Mouse (Mus musculus) E14TG2a.4 (cell line): ENCODE measurements at regions not wholly inside any gene's neighbourhood (a gene's known extent, or its start where the extent isn't known, plus 50 kb on each side); places are given as distances from the start of the nearest gene placed in this dataset.
A peak's percentile ranks its signal among the peaks of the same experiment; 100 is the strongest.

Source experiments
- H3K27me3 ChIP-seq: 2 replicates; pipeline ENCODE4 v1.6.1; 2014; ENCODE audit warnings: low read length, control low read depth; ENCODE audit not compliant: insufficient read depth
- H3K36me3 ChIP-seq: 2 replicates; pipeline ENCODE4 v1.6.1; 2014; ENCODE audit warnings: low read length, control low read depth; ENCODE audit not compliant: insufficient read depth
- H3K4me1 ChIP-seq: replicated peaks from 2 replicates; pipeline ENCODE4 v1.6.1; 2014; ENCODE audit warnings: low read depth, low read length, control low read depth
- H3K4me3 ChIP-seq: replicated peaks from 2 replicates; pipeline ENCODE4 v1.5.1; 2014; ENCODE audit warnings: mild to moderate bottlenecking, low read length
- H3K9me3 ChIP-seq: 2 replicates; pipeline ENCODE4 v1.6.1; 2014; ENCODE audit warnings: low read length, control low read depth
- CTCF ChIP-seq: conservative IDR thresholded peaks from 2 replicates; pipeline ENCODE4 v1.5.1; 2014; ENCODE audit warnings: low read length
- NANOG ChIP-seq: IDR thresholded peaks from 2 replicates; pipeline ENCODE4 v1.6.1; 2014; ENCODE audit warnings: borderline replicate concordance, low read length, mixed read lengths
- POU5F1 ChIP-seq: IDR thresholded peaks from 2 replicates; pipeline ENCODE4 v1.6.1; 2014; ENCODE audit warnings: low read length, borderline replicate concordance

DNA sequence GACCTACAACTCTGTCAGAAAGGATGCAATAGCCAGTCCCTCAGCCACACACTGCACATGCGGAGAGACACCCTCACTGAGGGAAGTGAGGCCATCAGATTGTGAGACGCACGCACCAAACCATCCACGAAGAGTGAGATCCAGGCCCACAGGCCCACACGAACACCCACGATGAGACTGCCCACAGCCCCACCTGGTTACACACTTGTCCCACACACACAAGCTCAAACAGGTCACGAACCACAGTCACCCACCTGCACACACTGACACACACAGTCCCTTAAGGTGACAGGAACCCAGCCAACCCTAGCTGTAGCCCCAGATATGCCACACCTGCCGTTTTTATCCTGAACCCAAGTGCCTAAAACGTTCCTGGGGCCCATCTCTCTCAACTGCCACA is 76.8 kb downstream of the Zfp36l2 start:
- no peak for TF ChIP-seq CTCF
- TF ChIP-seq NANOG = no peak
- no peak for TF ChIP-seq POU5F1
- no peaks in the 10 kb centered on the region for H3K9me3 ChIP-seq
- peaks cover 38% of the 10 kb centered on the region for H3K4me1 ChIP-seq
- peaks cover 16% of the 10 kb centered on the region; the same call in 1 of the 2 replicates for H3K27me3 ChIP-seq
- H3K4me3 ChIP-seq = no peak overlapping the region
- no peaks in the 10 kb centered on the region for H3K36me3 ChIP-seq

DNA sequence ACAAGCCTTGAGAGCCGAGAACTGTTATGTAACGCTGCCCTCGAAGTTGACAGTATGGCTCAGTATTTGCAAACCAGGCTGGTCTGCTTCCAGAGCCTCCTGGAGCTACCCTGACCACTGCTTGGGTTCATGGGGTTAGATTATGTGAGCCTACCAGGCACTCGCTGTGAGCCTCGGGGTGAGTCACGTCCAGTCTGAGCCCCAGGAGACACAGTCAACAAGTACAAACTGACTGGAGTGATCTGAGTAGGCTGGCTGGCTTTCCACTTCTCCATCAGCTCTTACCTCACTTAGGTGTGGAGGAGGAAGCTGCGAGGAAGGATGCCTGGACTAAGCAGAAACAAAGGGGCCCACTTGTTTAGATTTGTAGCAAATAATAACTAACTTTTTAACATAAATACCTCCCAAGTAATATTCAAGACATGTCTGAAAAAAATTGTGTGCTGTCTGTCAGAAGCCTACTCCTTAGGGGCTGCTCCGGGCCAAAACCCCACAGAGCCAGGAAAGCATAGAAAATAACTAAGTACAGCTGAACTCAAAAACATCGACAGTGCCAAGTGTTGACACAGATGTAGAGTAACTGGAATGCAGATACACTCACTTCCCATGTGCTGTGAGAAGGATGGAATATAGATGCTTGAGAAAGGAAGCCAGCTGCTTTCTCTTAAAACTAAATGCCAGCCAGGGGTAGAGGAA is 77.6 kb downstream of the Zfp36l2 start:
- Histone ChIP-seq H3K27me3 (peaks cover 16% of the 10 kb centered on the region; the same call in 1 of the 2 replicates), H3K9me3 (no peaks in the 10 kb centered on the region), H3K4me1 (peaks cover 37% of the 10 kb centered on the region), H3K4me3 (no peak overlapping the region), H3K36me3 (no peaks in the 10 kb centered on the region)
- TF ChIP-seq NANOG (no peak), POU5F1 (no peak), CTCF (no peak)

DNA sequence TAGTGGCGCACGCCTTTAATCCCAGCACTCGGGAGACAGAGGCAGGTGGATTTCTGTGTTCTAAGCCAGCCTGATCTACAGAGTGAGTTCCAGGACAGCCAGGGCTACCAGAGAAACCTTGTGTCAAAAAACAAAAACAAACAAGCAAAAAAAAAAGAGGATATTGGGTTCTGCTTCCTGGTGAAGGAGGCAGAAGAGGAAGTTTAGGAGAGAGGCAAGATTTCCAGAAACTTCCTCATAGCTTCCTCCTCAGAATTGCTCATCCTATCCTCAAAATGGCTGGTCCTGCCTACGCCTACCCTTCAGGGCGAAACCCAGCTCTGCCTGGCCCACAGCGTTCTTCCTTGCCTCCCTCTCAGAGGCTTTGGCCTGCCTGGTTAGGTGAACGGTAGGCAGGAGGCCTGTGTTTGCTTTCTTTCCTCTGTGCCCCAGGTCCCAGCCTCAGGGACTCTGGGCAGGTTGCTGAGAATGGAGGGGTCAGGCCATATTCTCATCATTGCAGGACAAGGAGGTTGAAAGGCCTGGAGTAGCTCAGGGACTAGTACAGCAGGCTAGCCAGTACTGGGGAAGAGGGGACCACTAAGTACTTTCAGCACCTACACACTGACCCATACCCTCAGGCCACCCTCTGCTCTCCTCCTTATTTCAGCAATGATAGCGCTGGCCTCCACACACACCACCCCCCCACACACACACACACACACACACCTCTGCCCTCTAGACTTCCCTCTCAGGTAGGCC is 79.6 kb downstream of the Zfp36l2 start:
- TF ChIP-seq POU5F1 (no peak), CTCF (no peak), NANOG (no peak)
- no peak overlapping the region for H3K4me3 ChIP-seq
- no peaks in the 10 kb centered on the region for H3K9me3 ChIP-seq
- H3K27me3 ChIP-seq = peaks cover 25% of the 10 kb centered on the region
- no peaks in the 10 kb centered on the region for H3K36me3 ChIP-seq
- peaks cover 23% of the 10 kb centered on the region for H3K4me1 ChIP-seq

DNA sequence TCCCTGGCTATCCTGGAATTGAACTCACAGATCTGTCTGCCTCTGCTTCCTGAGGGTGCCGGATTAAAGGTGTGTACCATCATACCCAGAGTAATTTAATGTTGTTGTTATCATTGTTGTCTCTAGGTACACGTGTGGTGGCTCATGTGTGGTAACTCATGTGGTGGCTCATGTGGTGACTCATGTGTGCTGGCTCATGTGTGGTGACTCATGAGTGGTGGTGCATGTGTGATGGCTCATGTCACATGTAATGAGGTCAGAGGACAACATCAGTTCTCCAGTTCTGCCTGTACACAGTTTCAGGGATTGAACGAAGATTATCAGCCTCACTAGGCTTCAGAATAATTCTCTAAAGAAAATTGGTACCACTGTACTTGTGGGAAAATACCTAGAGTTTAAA is 80.2 kb downstream of the Zfp36l2 start:
- TF ChIP-seq POU5F1 (no peak), CTCF (no peak), NANOG (no peak)
- Histone ChIP-seq H3K27me3 (peaks cover 27% of the 10 kb centered on the region), H3K36me3 (no peaks in the 10 kb centered on the region), H3K4me3 (no peak overlapping the region), H3K9me3 (no peaks in the 10 kb centered on the region), H3K4me1 (peaks cover 17% of the 10 kb centered on the region)

DNA sequence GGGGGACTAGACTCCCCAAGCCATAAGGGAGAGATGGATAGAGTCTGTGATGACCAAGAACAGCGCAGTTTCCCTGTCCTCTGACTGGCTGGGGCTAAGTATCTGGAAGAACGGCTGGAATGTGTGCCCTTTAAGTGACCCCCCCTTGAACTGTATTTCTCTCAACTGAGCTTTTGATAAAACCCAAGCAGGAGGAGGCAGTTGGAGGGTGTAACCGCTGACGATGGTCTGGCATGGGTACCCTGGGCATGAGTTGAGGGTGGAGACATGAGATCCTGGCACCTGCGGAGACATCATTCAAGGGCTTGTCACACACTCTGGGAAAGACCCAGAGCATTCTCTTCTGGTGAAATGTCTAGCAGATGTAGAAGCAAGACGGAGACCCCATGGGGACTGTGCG is 83.5 kb downstream of the Zfp36l2 start:
- no peak for TF ChIP-seq POU5F1
- TF ChIP-seq NANOG = no peak
- TF ChIP-seq CTCF = no peak
- Histone ChIP-seq H3K36me3 (no peaks in the 10 kb centered on the region), H3K4me3 (no peak overlapping the region), H3K9me3 (no peaks in the 10 kb centered on the region), H3K4me1 (peaks cover 14% of the 10 kb centered on the region), H3K27me3 (peaks cover 57% of the 10 kb centered on the region)

DNA sequence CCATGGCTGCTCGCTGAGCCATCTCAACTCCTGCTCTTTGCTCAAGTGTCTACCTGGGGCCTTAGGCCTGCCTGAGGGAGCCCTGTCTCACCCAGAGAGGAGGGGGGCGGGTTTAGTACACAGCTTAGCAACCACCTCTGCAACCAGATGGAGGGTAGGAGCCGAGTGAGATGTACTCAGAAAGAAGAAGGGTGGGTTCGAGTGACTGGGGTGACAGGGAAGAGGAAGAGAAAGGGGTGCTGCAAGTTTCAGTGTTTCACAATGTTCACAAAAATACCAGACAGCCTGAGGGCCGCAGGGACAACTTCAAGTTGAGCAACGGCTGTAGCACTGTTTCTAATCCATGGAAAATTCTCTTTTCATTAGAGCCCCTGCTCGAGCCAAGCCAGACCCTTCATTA is 84.4 kb downstream of the Zfp36l2 start:
- H3K36me3 ChIP-seq = no peaks in the 10 kb centered on the region
- peaks cover 66% of the 10 kb centered on the region for H3K27me3 ChIP-seq
- TF ChIP-seq POU5F1 = no peak
- TF ChIP-seq CTCF = no peak
- no peak for TF ChIP-seq NANOG
- peaks cover 14% of the 10 kb centered on the region for H3K4me1 ChIP-seq
- H3K9me3 ChIP-seq = no peaks in the 10 kb centered on the region
- no peak overlapping the region for H3K4me3 ChIP-seq

DNA sequence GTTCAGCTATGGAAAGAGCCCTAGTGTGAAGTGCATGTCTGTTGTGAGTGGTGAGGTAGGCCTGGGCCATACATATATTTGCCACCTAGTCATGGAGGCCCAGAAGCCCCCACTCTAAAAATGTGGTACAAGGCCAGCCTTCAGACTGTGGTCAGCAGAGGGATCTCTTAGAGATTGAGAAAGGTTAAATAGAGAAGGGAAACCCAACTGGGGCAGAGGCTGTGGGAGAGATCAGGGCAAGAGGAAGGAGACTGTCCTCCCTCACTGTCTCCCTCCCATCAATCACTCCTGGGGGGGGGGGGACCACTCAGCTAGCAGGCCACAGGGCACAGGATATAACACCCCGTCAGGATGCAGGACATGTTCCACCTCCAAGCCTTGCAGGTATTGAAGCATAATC is 86.1 kb downstream of the Zfp36l2 start:
- peaks cover 80% of the 10 kb centered on the region for H3K27me3 ChIP-seq
- TF ChIP-seq POU5F1 = no peak
- TF ChIP-seq NANOG = no peak
- TF ChIP-seq CTCF = no peak
- H3K9me3 ChIP-seq = no peaks in the 10 kb centered on the region
- no peaks in the 10 kb centered on the region for H3K36me3 ChIP-seq
- H3K4me3 ChIP-seq = no peak overlapping the region
- H3K4me1 ChIP-seq = peaks cover 26% of the 10 kb centered on the region

DNA sequence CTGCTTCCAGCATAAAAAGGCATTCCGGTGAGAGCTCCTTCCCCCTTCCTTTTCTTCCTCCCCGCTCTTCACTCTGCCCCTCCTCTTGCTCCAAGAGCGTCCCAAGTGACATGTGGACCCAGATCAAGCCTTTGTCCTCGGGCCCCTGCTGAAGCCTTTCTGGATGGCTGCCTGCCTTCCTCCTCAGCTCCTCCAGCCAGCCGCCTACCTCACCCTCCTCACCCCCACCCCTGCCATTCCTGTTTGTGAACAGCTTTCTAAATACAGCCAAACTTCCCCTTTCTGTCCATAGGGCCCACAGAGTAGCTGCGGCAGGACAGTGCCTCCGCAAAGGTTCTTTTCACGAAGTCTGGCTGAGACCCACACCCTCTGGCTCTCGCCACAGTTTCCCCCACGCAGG is 87.2 kb downstream of the Zfp36l2 start:
- peaks cover 35% of the 10 kb centered on the region for H3K4me1 ChIP-seq
- TF ChIP-seq POU5F1 = no peak
- no peak for TF ChIP-seq CTCF
- no peak for TF ChIP-seq NANOG
- H3K9me3 ChIP-seq = no peaks in the 10 kb centered on the region
- H3K4me3 ChIP-seq = 0 out of 2 replicates have a peak overlapping the region, but pooled peaks have one; percentile 10
- H3K27me3 ChIP-seq = peaks cover 87% of the 10 kb centered on the region
- H3K36me3 ChIP-seq = no peaks in the 10 kb centered on the region

DNA sequence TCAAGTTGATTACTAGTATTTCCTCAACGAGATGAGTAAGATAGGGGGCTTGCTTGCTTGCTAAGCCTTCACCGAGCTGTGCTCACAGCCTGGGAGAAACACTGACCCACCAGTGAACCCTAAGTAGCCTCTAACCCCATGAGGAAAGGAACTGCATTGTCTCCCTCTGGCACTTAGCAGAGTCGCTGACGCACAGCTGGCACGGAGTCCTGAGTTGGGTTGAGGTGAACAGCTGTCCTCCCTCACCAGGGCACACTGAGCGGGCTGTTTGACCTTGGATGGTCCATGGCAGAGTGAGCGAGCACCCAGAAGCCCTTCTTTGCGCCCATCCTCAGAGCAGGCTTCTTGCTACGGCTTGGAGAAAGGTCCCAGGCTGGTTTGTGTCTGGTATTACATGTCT is 88.0 kb downstream of the Zfp36l2 start:
- Histone ChIP-seq H3K27me3 (peaks cover 91% of the 10 kb centered on the region), H3K9me3 (no peaks in the 10 kb centered on the region), H3K36me3 (no peaks in the 10 kb centered on the region), H3K4me1 (peaks cover 38% of the 10 kb centered on the region), H3K4me3 (no peak overlapping the region)
- TF ChIP-seq NANOG (no peak), POU5F1 (no peak), CTCF (no peak)
